Mouse (Mus musculus) heart, embryonic 11.5 days (tissue): ENCODE results near the gene D1Ertd622e. TPM values are rescaled to one million over a fixed set of nuclear protein-coding genes. Genes with fewer than 3 reads are reported as not detected.

Experiments
- ATAC-seq: fragments of 200-750 bp; cut with Nextera tagmentation; replicated peaks from 2 replicates; pipeline ENCODE4 v1.8.0; 2017; ENCODE audit warnings: moderate library complexity; ENCODE audit not compliant: insufficient number of reproducible peaks, low FRiP score, low TSS enrichment
- H3K27ac ChIP-seq: fragments of 300-500 bp; sonication (generic); 2 replicates; pipeline ENCODE4 v1.5.1; 2014; ENCODE audit warnings: mild to moderate bottlenecking, low read depth, low read length
- H3K27me3 ChIP-seq: fragments of 300-500 bp; sonication (generic); 2 replicates; pipeline ENCODE4 v1.6.1; 2014; ENCODE audit warnings: mild to moderate bottlenecking, low read length, mixed read lengths; ENCODE audit not compliant: control insufficient read depth, insufficient read depth
- H3K36me3 ChIP-seq: fragments of 300-500 bp; sonication (generic); 2 replicates; pipeline ENCODE4 v1.6.1; 2014; ENCODE audit warnings: mild to moderate bottlenecking, low read length, moderate library complexity, mixed read lengths; ENCODE audit not compliant: control insufficient read depth, insufficient read depth
- H3K4me1 ChIP-seq: fragments of 300-500 bp; sonication (generic); 2 replicates; pipeline ENCODE4 v1.6.1; 2014; ENCODE audit warnings: low read length; ENCODE audit not compliant: control insufficient read depth, insufficient read depth
- H3K4me2 ChIP-seq: fragments of 300-500 bp; sonication (generic); 2 replicates; pipeline ENCODE4 v1.6.1; 2014; ENCODE audit warnings: mild to moderate bottlenecking, moderate library complexity
- H3K4me3 ChIP-seq: fragments of 300-500 bp; sonication (generic); 2 replicates; pipeline ENCODE4 v1.5.1; 2014; ENCODE audit warnings: low read depth, low read length
- H3K9ac ChIP-seq: fragments of 300-500 bp; sonication (generic); 2 replicates; pipeline ENCODE4 v1.6.1; 2014; ENCODE audit warnings: mild to moderate bottlenecking, low read depth, low read length, moderate library complexity
- H3K9me3 ChIP-seq: fragments of 300-500 bp; sonication (generic); replicated peaks from 2 replicates; pipeline ENCODE4 v1.6.1; 2016; ENCODE audit warnings: low read length; ENCODE audit not compliant: control insufficient read depth
- WGBS: fragments of 180-500 bp; shearing (Covaris S2); extraction: QIAGEN DNeasy Blood & Tissue Kit; methylation state at CpG from one replicate; pipeline ENCODE4 v1.1.7; 2014; ENCODE audit not compliant: insufficient replicate concordance; 5-methylcytosine and 5-hydroxymethylcytosine counted together
- polyA plus RNA-seq: library from polyadenylated mRNA; unstranded; fragments of >200 nt; fragmentation: Nextera tagmentation; extraction: Ambion mirVana; gene quantifications from 2 replicates; pipeline ENCODE4 v1.2.1, GENCODE M21; 2014

D1Ertd622e gene
- 11.3 and 13.4 TPM in 2 replicates for polyA plus RNA-seq

- Histone ChIP-seq H3K9ac (peak within 1 kb of the TSS; percentile 85), H3K4me3 (peak within 1 kb of the TSS; percentile 83), H3K4me1 (no peaks in the 10 kb centered on the region), H3K27ac (peak within 1 kb of the TSS; percentile 70), H3K36me3 (no peaks in the 10 kb centered on the region), H3K27me3 (no peaks in the 10 kb centered on the region), H3K9me3 (no peaks in the 10 kb centered on the region), H3K4me2 (peak within 1 kb of the TSS; percentile 88)
- WGBS, result under 1% methylated on average over 97 of the region's 106 CpGs
- peak; percentile 87 for ATAC-seq
Measured at GRCm38 (mm10) chr1:97661406-97662241, at the start of gene D1Ertd622e. Gene D1Ertd622e (minus strand): TSS chr1:97662074.

DNA sequence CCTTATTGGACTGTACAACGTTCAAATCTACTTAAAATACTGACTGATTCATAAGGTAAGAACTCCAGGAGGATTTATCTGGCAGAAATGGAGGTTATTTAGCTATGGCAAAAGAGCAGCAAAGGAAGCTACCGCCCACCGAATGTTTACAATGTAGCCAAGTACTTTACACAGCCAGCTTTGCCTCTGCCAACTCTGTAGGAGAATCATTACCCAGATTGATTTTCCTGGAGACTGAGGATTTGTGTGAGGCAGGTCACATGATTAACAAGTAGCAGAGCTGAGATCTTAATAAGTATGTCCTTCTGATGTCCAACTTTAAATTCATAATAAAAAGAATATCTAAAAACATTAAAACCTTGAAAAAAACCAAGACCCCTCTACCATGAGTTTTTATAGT is 48.6 kb upstream of the D1Ertd622e start:
- ATAC-seq, result no peak
- no peak overlapping the region for H3K4me3 ChIP-seq
- peaks cover 6% of the 10 kb centered on the region; the same call in 1 of the 2 replicates for H3K36me3 ChIP-seq
- H3K9me3 ChIP-seq, result no peaks in the 10 kb centered on the region
- no peaks in the 10 kb centered on the region for H3K4me1 ChIP-seq
- no peak overlapping the region for H3K27ac ChIP-seq
- H3K9ac ChIP-seq, result no peak overlapping the region
- H3K4me2 ChIP-seq, result no peak overlapping the region
- no peaks in the 10 kb centered on the region for H3K27me3 ChIP-seq
- WGBS, result 93% methylated on average over 3 of the region's 3 CpGs

DNA sequence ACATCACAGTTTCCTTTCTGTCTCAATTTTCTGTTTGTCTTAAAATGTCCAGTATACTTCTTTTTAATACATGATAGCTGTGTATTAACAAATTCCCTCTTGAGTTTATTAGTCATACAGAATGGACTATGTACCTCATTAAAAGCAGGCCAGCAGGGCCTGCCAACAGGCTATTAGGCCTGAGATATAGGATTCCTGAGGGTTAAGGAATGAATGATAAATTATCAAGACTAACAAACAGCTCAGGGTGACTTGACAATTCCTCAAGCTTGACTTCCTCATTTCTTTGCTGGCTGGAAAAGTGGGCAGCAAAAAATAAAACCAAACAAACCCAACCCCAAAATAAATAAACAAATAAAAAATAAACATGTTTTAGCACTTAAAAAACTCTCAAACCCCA is 43.5 kb upstream of the D1Ertd622e start:
- Histone ChIP-seq H3K9ac (no peak overlapping the region), H3K27me3 (no peaks in the 10 kb centered on the region), H3K4me3 (no peak overlapping the region), H3K27ac (no peak overlapping the region), H3K4me2 (no peak overlapping the region), H3K9me3 (no peaks in the 10 kb centered on the region), H3K4me1 (no peaks in the 10 kb centered on the region), H3K36me3 (peaks cover 2% of the 10 kb centered on the region)
- no peak for ATAC-seq

DNA sequence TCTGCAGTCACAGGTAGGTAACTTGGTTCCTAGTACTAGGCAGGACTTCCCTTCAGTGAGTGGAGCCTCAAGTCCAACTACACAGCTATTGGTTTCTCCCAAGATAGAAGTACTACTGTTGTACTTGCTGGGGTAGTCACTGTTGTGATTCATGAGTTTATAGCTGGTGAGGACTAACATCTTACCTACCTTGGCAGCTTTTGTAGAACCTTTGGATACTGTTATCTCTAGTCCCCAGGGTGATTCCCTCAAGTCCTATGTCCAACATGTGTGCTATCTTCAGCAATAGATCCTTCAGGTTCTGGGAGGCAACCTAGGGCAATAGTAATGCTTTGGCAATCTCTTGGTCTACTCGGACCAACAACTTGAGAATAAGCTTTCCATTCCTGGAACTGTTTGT is 42.8 kb upstream of the D1Ertd622e start:
- H3K27ac ChIP-seq, result no peak overlapping the region
- H3K36me3 ChIP-seq, result peaks cover 2% of the 10 kb centered on the region
- 84% methylated on average over 1 of the region's 1 CpGs for WGBS
- no peak overlapping the region for H3K9ac ChIP-seq
- no peaks in the 10 kb centered on the region for H3K4me1 ChIP-seq
- H3K9me3 ChIP-seq, result no peaks in the 10 kb centered on the region
- no peaks in the 10 kb centered on the region for H3K27me3 ChIP-seq
- H3K4me2 ChIP-seq, result no peak overlapping the region
- ATAC-seq, result no peak
- no peak overlapping the region for H3K4me3 ChIP-seq

GRCm38 (mm10) chr1:97698956-97699570 is 37.2 kb upstream of the D1Ertd622e start:
- Histone ChIP-seq H3K36me3 (no peaks in the 10 kb centered on the region), H3K4me3 (no peak overlapping the region), H3K4me1 (peaks cover 4% of the 10 kb centered on the region; the same call in 1 of the 2 replicates), H3K27ac (no peak overlapping the region), H3K9ac (no peak overlapping the region), H3K27me3 (no peaks in the 10 kb centered on the region), H3K4me2 (peak overlapping the region; percentile 49), H3K9me3 (no peaks in the 10 kb centered on the region)
- ATAC-seq, result peak; percentile 46; the same call in 1 of the 2 replicates
- WGBS, result 11% methylated on average over 11 of the region's 11 CpGs

- Histone ChIP-seq H3K9ac (no peak overlapping the region), H3K27me3 (no peaks in the 10 kb centered on the region), H3K27ac (no peak overlapping the region), H3K9me3 (no peaks in the 10 kb centered on the region), H3K4me2 (no peak overlapping the region), H3K4me3 (no peak overlapping the region), H3K36me3 (no peaks in the 10 kb centered on the region), H3K4me1 (peaks cover 4% of the 10 kb centered on the region; the same call in 1 of the 2 replicates)
- ATAC-seq, result no peak
- 92% methylated on average over 1 of the region's 1 CpGs for WGBS
Measured at GRCm38 (mm10) chr1:97697273-97697672, 35.4 kb upstream of the D1Ertd622e start.

GRCm38 (mm10) chr1:97693825-97694224 is 32.0 kb upstream of the D1Ertd622e start:
- Histone ChIP-seq H3K36me3 (no peaks in the 10 kb centered on the region), H3K4me3 (no peak overlapping the region), H3K27ac (no peak overlapping the region), H3K9me3 (no peaks in the 10 kb centered on the region), H3K4me2 (no peak overlapping the region), H3K27me3 (no peaks in the 10 kb centered on the region), H3K4me1 (no peaks in the 10 kb centered on the region), H3K9ac (no peak overlapping the region)
- ATAC-seq, result no peak

DNA sequence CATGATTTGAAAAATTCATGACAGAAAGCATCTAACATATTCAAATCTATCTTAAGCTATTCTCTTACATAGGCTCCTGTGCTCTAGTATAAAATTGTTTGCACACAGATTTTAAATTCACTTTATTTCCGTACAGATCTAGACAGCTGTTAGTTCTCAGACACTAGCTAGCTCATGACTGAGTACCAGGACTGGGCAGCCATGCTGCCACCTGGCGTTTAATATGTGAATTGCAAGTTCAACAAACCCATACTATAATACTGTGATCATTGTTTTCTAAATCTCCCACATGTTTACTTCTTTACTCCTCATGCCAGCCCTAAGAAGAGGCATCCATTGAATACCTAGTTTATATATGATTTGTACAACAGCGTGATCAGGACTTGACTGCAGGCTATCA is 26.9 kb upstream of the D1Ertd622e start:
- Histone ChIP-seq H3K27me3 (no peaks in the 10 kb centered on the region), H3K4me3 (no peak overlapping the region), H3K9me3 (no peaks in the 10 kb centered on the region), H3K36me3 (no peaks in the 10 kb centered on the region), H3K4me2 (no peak overlapping the region), H3K27ac (no peak overlapping the region), H3K9ac (no peak overlapping the region), H3K4me1 (no peaks in the 10 kb centered on the region)
- WGBS, result 12% methylated on average over 3 of the region's 3 CpGs
- ATAC-seq, result peak; percentile 71; the same call in 1 of the 2 replicates
